Mouse (Mus musculus) forebrain, embryonic 16.5 days (tissue): ENCODE results near the gene St3gal5. TPM values are rescaled to one million over a fixed set of nuclear protein-coding genes. Genes with fewer than 3 reads are reported as not detected.

Source experiments
- ATAC-seq: fragments of 200-750 bp; cut with Nextera tagmentation; 2 replicates; pipeline ENCODE4 v1.8.0; 2017; ENCODE audit warnings: mild to moderate bottlenecking, moderate library complexity
- H3K27ac ChIP-seq: fragments of 300-500 bp; sonication (generic); 2 replicates; pipeline ENCODE4 v1.5.1; 2014; ENCODE audit warnings: low read length, control low read depth
- H3K27me3 ChIP-seq: fragments of 300-500 bp; sonication (generic); replicated peaks from 2 replicates; pipeline ENCODE4 v1.6.1; 2014; ENCODE audit warnings: low read length; ENCODE audit not compliant: control insufficient read depth, insufficient read depth
- H3K36me3 ChIP-seq: fragments of 300-500 bp; sonication (generic); 2 replicates; pipeline ENCODE4 v1.6.1; 2014; ENCODE audit not compliant: control insufficient read depth, insufficient read depth
- H3K4me1 ChIP-seq: fragments of 300-500 bp; sonication (generic); replicated peaks from 2 replicates; pipeline ENCODE4 v1.6.1; 2014; ENCODE audit warnings: low read length; ENCODE audit not compliant: control insufficient read depth, insufficient read depth
- H3K4me2 ChIP-seq: fragments of 300-500 bp; sonication (generic); 2 replicates; pipeline ENCODE4 v1.6.1; 2014; ENCODE audit warnings: mild to moderate bottlenecking, low read length, control low read depth
- H3K4me3 ChIP-seq: fragments of 300-500 bp; sonication (generic); replicated peaks from 2 replicates; pipeline ENCODE4 v1.5.1; 2014; ENCODE audit warnings: mild to moderate bottlenecking, low read length, control low read depth
- H3K9ac ChIP-seq: fragments of 300-500 bp; sonication (generic); replicated peaks from 2 replicates; pipeline ENCODE4 v1.6.1; 2014; ENCODE audit warnings: low read depth, low read length, control low read depth
- H3K9me3 ChIP-seq: fragments of 300-500 bp; sonication (generic); 2 replicates; pipeline ENCODE4 v1.6.1; 2016; ENCODE audit warnings: low read length; ENCODE audit not compliant: control insufficient read depth
- WGBS: fragments of 180-500 bp; shearing (Covaris S2); extraction: QIAGEN DNeasy Blood & Tissue Kit; methylation state at CpG from one replicate; pipeline ENCODE4 v1.1.7; 2014; 5-methylcytosine and 5-hydroxymethylcytosine counted together
- polyA plus RNA-seq: library from polyadenylated mRNA; unstranded; fragments of >200 nt; fragmentation: Nextera tagmentation; extraction: Ambion mirVana; gene quantifications from 2 replicates; pipeline ENCODE4 v1.2.1, GENCODE M21; 2015

Gene St3gal5
- polyA plus RNA-seq, 1 experiment from 2014 or later, result 52.9 TPM

GRCm38 (mm10) chr6:72089865-72090264 is 7.5 kb upstream of the St3gal5 start:
- no peak overlapping the region for H3K4me2 ChIP-seq
- H3K4me3 ChIP-seq, result no peak overlapping the region
- ATAC-seq, result no peak
- WGBS, result 93% methylated on average over 5 of the region's 5 CpGs
- no peaks in the 10 kb centered on the region; the same call in 1 of the 2 replicates for H3K4me1 ChIP-seq
- no peaks in the 10 kb centered on the region for H3K36me3 ChIP-seq
- H3K9ac ChIP-seq, result no peak overlapping the region
- H3K27me3 ChIP-seq, result 0 out of 2 replicates have a peak, but pooled peaks cover 3% of the 10 kb centered on the region
- H3K27ac ChIP-seq, result no peak overlapping the region
- no peaks in the 10 kb centered on the region for H3K9me3 ChIP-seq

GRCm38 (mm10) chr6:72091007-72091406 is 6.4 kb upstream of the St3gal5 start:
- Histone ChIP-seq H3K27me3 (0 out of 2 replicates have a peak, but pooled peaks cover 3% of the 10 kb centered on the region), H3K4me3 (no peak overlapping the region), H3K9ac (no peak overlapping the region), H3K27ac (no peak overlapping the region), H3K9me3 (no peaks in the 10 kb centered on the region), H3K36me3 (no peaks in the 10 kb centered on the region), H3K4me2 (no peak overlapping the region), H3K4me1 (no peaks in the 10 kb centered on the region; the same call in 1 of the 2 replicates)
- no peak for ATAC-seq
- WGBS, result 46% methylated on average over 6 of the region's 6 CpGs

- H3K27me3 ChIP-seq, result no peaks in the 10 kb centered on the region
- peaks cover 2% of the 10 kb centered on the region for H3K4me1 ChIP-seq
- H3K27ac ChIP-seq, result no peak overlapping the region
- no peak for ATAC-seq
- no peak overlapping the region for H3K4me2 ChIP-seq
- no peak overlapping the region for H3K4me3 ChIP-seq
- H3K9ac ChIP-seq, result no peak overlapping the region
- H3K9me3 ChIP-seq, result no peaks in the 10 kb centered on the region
- H3K36me3 ChIP-seq, result no peaks in the 10 kb centered on the region
- 87% methylated on average over 1 of the region's 1 CpGs for WGBS
Observed at GRCm38 (mm10) chr6:72093121-72093520, 4.3 kb upstream of the St3gal5 start.

- Histone ChIP-seq H3K4me2 (no peak overlapping the region), H3K36me3 (no peaks in the 10 kb centered on the region), H3K9me3 (no peaks in the 10 kb centered on the region), H3K27ac (no peak overlapping the region), H3K9ac (no peak overlapping the region), H3K27me3 (no peaks in the 10 kb centered on the region), H3K4me1 (peaks cover 17% of the 10 kb centered on the region), H3K4me3 (no peak overlapping the region)
- no peak for ATAC-seq
- WGBS, result 74% methylated on average over 5 of the region's 5 CpGs
Observed at GRCm38 (mm10) chr6:72096217-72096616, 1.2 kb upstream of the St3gal5 start.

- Histone ChIP-seq H3K4me2 (peak overlapping the region; percentile 86), H3K4me3 (peak overlapping the region; percentile 92), H3K4me1 (peaks cover 17% of the 10 kb centered on the region), H3K36me3 (no peaks in the 10 kb centered on the region), H3K27ac (no peak overlapping the region), H3K9me3 (no peaks in the 10 kb centered on the region), H3K27me3 (no peaks in the 10 kb centered on the region), H3K9ac (no peak overlapping the region; the same call in 1 of the 2 replicates)
- no peak for ATAC-seq
- WGBS, result 49% methylated on average over 8 of the region's 8 CpGs
Observed at GRCm38 (mm10) chr6:72096669-72097068, 723 bp upstream of the St3gal5 start.

GRCm38 (mm10) chr6:72098021-72098655 is 746 bp downstream of the St3gal5 start:
- H3K27ac ChIP-seq, result peak overlapping the region; percentile 76
- no peaks in the 10 kb centered on the region for H3K27me3 ChIP-seq
- H3K4me1 ChIP-seq, result peaks cover 17% of the 10 kb centered on the region
- peak overlapping the region; percentile 86 for H3K4me2 ChIP-seq
- no peaks in the 10 kb centered on the region for H3K9me3 ChIP-seq
- H3K9ac ChIP-seq, result peak overlapping the region; percentile 91
- peak; percentile 57 for ATAC-seq
- no peaks in the 10 kb centered on the region for H3K36me3 ChIP-seq
- 3% methylated on average over 15 of the region's 15 CpGs for whole genome bisulfite sequencing
- peak overlapping the region; percentile 92 for H3K4me3 ChIP-seq

GRCm38 (mm10) chr6:72098691-72099090 is 1.3 kb downstream of the St3gal5 start:
- Histone ChIP-seq H3K27ac (no peak overlapping the region), H3K9me3 (no peaks in the 10 kb centered on the region), H3K4me1 (peaks cover 17% of the 10 kb centered on the region), H3K27me3 (no peaks in the 10 kb centered on the region), H3K4me2 (peak overlapping the region; percentile 86), H3K4me3 (peak overlapping the region; percentile 92), H3K36me3 (no peaks in the 10 kb centered on the region), H3K9ac (peak overlapping the region; percentile 91)
- ATAC-seq, result no peak
- WGBS, result 23% methylated on average over 2 of the region's 2 CpGs

- peaks cover 17% of the 10 kb centered on the region for H3K4me1 ChIP-seq
- H3K4me3 ChIP-seq, result peak overlapping the region; percentile 92
- H3K36me3 ChIP-seq, result no peaks in the 10 kb centered on the region
- no peaks in the 10 kb centered on the region for H3K9me3 ChIP-seq
- ATAC-seq, result no peak
- no peak overlapping the region for H3K27ac ChIP-seq
- peak overlapping the region; percentile 86 for H3K4me2 ChIP-seq
- no peaks in the 10 kb centered on the region for H3K27me3 ChIP-seq
- WGBS, result 68% methylated on average over 3 of the region's 3 CpGs
- H3K9ac ChIP-seq, result peak overlapping the region; percentile 91; the same call in 1 of the 2 replicates
Observed at GRCm38 (mm10) chr6:72099281-72099680, 1.9 kb downstream of the St3gal5 start.

- H3K27ac ChIP-seq, result no peak overlapping the region
- H3K27me3 ChIP-seq, result no peaks in the 10 kb centered on the region
- no peak overlapping the region for H3K9ac ChIP-seq
- H3K4me3 ChIP-seq, result no peak overlapping the region
- H3K9me3 ChIP-seq, result no peaks in the 10 kb centered on the region
- H3K36me3 ChIP-seq, result no peaks in the 10 kb centered on the region
- 55% methylated on average over 5 of the region's 5 CpGs for WGBS
- no peak for ATAC-seq
- no peak overlapping the region for H3K4me2 ChIP-seq
- peaks cover 17% of the 10 kb centered on the region for H3K4me1 ChIP-seq
Observed at GRCm38 (mm10) chr6:72100171-72100570, 2.8 kb downstream of the St3gal5 start.
